Mouse (Mus musculus) limb, embryonic 10.5 days (tissue): Measurements from ENCODE around the gene Rbm45. TPM values are rescaled to one million over a fixed set of nuclear protein-coding genes. Genes with fewer than 3 reads are reported as not detected.

Source experiments
- DNase-seq: peaks from one replicate; pipeline ENCODE4 v3.0.0-alpha.2; 2017; ENCODE audit warnings: low spot score
- H3K27ac ChIP-seq: fragments of 300-500 bp; sonication (generic); 2 replicates; pipeline ENCODE4 v1.5.1; 2016; ENCODE audit warnings: mild to moderate bottlenecking
- H3K27me3 ChIP-seq: fragments of 300-500 bp; sonication (generic); 2 replicates; pipeline ENCODE4 v1.6.1; 2016; ENCODE audit warnings: low read depth, mild to moderate bottlenecking; ENCODE audit not compliant: poor library complexity, severe bottlenecking
- H3K36me3 ChIP-seq: fragments of 300-500 bp; sonication (generic); 2 replicates; pipeline ENCODE4 v1.6.1; 2016; ENCODE audit warnings: mild to moderate bottlenecking, moderate library complexity
- H3K4me1 ChIP-seq: fragments of 300-500 bp; sonication (generic); 2 replicates; pipeline ENCODE4 v1.6.1; 2016
- H3K4me3 ChIP-seq: fragments of 300-500 bp; sonication (generic); 2 replicates; pipeline ENCODE4 v1.5.1; 2016; ENCODE audit warnings: mild to moderate bottlenecking, moderate library complexity
- H3K9me3 ChIP-seq: fragments of 300-500 bp; sonication (generic); replicated peaks from 2 replicates; pipeline ENCODE4 v1.6.1; 2016; ENCODE audit warnings: mild to moderate bottlenecking
- WGBS: fragments of 180-500 bp; shearing (Covaris S2); methylation state at CpG from one replicate; pipeline ENCODE4 v1.1.7; 2016; 5-methylcytosine and 5-hydroxymethylcytosine counted together
- polyA plus RNA-seq: library from polyadenylated mRNA; unstranded; fragments of >200 nt; fragmentation: Nextera tagmentation; extraction: Ambion mirVana; gene quantifications from 2 replicates; pipeline ENCODE4 v1.2.1, GENCODE M21; 2016

The Rbm45 gene
- 13.8 and 14.2 TPM in 2 replicates for polyA plus RNA-seq

GRCm38 (mm10) chr2:76369821-76370655 is at the start of gene Rbm45:
Rbm45 (plus strand) TSS chr2:76369984.
- no peaks in the 10 kb centered on the region for H3K9me3 ChIP-seq
- peak within 1 kb of the TSS; percentile 88 for H3K27ac ChIP-seq
- H3K36me3 ChIP-seq, result peaks cover 31% of the 10 kb centered on the region
- peaks cover 10% of the 10 kb centered on the region for H3K4me1 ChIP-seq
- no peaks in the 10 kb centered on the region for H3K27me3 ChIP-seq
- H3K4me3 ChIP-seq, result peak within 1 kb of the TSS; percentile 97
- DNase-seq, result peak; percentile 91
- WGBS, result under 1% methylated on average over 61 of the region's 61 CpGs

- no peaks in the 10 kb centered on the region for H3K9me3 ChIP-seq
- no peak overlapping the region for H3K4me3 ChIP-seq
- H3K27ac ChIP-seq, result no peak overlapping the region
- no peak for DNase-seq
- no peaks in the 10 kb centered on the region for H3K36me3 ChIP-seq
- WGBS, result 89% methylated on average over 6 of the region's 6 CpGs
- peaks cover 7% of the 10 kb centered on the region; the same call in 1 of the 2 replicates for H3K4me1 ChIP-seq
- no peaks in the 10 kb centered on the region for H3K27me3 ChIP-seq
These were observed 49.4 kb upstream of the Rbm45 start for GRCm38 (mm10) chr2:76320336-76320735.

DNA sequence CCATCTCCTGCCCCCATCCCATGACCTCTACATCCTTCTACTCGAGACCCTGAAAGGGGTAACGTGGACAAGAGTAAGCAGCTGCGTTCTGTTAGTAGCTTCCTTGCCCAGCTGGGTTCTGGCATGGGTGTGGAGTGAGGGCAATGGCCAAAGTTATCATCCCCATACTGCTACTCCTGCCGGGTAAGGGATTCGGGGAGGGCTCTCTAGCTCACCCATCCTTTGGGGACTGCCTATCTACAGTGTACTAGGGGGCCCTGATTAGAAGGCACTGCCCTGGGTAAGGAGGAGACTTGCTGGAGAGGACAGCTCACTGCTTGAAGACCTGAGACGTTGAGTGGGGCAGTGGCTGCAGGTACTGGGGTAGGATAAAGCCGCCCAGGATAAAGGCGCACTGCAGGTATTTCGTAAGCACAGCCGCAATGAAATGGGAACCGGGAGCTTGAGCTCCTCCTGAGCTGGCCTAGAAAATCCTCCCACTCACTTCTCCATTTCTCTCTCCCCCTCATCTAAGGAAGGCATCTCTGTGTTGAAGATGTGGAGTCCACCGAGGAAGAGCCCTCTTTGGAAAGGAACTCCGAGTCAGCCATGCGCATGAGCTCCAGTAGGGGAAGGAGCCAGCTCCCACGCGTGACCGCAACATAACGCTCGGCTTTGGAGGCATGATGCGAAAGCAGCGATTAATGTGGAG is 46.5 kb upstream of the Rbm45 start:
- Histone ChIP-seq H3K4me1 (peaks cover 7% of the 10 kb centered on the region; the same call in 1 of the 2 replicates), H3K27me3 (no peaks in the 10 kb centered on the region), H3K9me3 (no peaks in the 10 kb centered on the region), H3K27ac (no peak overlapping the region), H3K36me3 (no peaks in the 10 kb centered on the region), H3K4me3 (no peak overlapping the region)
- peak; percentile 25 for DNase-seq
- WGBS, result 88% methylated on average over 21 of the region's 21 CpGs

DNA sequence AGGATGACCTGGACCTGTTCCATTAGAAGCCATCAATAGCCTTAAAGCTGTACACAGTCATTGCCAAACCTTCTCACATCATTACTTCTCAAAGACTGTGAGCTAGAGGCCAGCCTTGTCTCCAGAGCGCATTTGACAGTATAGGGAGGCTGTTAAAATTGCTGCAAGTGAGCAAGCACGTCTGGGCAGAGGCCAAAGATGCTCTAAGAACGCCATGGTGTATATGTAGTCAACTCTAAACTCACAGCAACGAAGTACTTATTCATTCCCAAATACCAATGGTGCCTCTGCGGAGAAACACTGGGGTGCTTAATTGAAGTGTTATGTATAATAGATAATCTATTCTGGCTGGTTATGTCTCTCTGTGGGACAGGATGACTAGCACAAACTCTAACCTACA is 45.3 kb upstream of the Rbm45 start:
- no peak for DNase-seq
- H3K4me1 ChIP-seq, result peaks cover 10% of the 10 kb centered on the region; the same call in 1 of the 2 replicates
- no peaks in the 10 kb centered on the region for H3K9me3 ChIP-seq
- H3K36me3 ChIP-seq, result no peaks in the 10 kb centered on the region
- 91% methylated on average over 5 of the region's 5 CpGs for WGBS
- no peak overlapping the region for H3K4me3 ChIP-seq
- no peak overlapping the region for H3K27ac ChIP-seq
- no peaks in the 10 kb centered on the region for H3K27me3 ChIP-seq

DNA sequence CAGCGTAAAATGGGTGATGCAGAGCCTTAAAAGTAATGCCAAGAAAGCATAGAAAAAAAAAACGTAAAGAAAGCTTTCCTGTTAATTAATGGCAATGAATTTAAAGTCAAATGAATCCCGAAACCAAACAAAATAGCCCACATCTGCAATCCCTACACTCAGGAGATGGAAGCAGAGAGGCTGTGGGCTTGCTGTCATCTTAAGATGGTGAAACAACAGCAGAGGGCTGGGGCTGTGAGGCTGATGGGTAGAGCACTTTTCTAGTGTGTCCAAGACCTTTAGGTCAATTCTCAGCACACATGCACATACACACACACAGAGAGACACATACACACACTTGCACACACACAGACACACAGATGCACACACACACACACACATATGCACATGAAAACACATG is 43.6 kb upstream of the Rbm45 start:
- no peak for DNase-seq
- WGBS, result 93% methylated on average over 3 of the region's 3 CpGs
- 0 out of 2 replicates have a peak, but pooled peaks cover 3% of the 10 kb centered on the region for H3K4me1 ChIP-seq

GRCm38 (mm10) chr2:76330081-76330480 is 39.7 kb upstream of the Rbm45 start:
- H3K4me1 ChIP-seq, result peaks cover 11% of the 10 kb centered on the region
- H3K4me3 ChIP-seq, result no peak overlapping the region
- no peak for DNase-seq
- H3K27ac ChIP-seq, result no peak overlapping the region
- no peaks in the 10 kb centered on the region for H3K27me3 ChIP-seq
- WGBS, result 89% methylated on average over 5 of the region's 5 CpGs
- H3K9me3 ChIP-seq, result no peaks in the 10 kb centered on the region
- H3K36me3 ChIP-seq, result no peaks in the 10 kb centered on the region

More for the DNA sequence above, 43.6 kb upstream of the Rbm45 start:
- Histone ChIP-seq H3K9me3 (no peaks in the 10 kb centered on the region), H3K36me3 (no peaks in the 10 kb centered on the region), H3K27ac (no peak overlapping the region), H3K27me3 (no peaks in the 10 kb centered on the region), H3K4me3 (no peak overlapping the region)

- no peak for DNase-seq
- peaks cover 6% of the 10 kb centered on the region for H3K27me3 ChIP-seq
- no peaks in the 10 kb centered on the region for H3K36me3 ChIP-seq
- no peak overlapping the region for H3K27ac ChIP-seq
- WGBS, result 75% methylated on average over 11 of the region's 11 CpGs
- no peak overlapping the region for H3K4me3 ChIP-seq
- H3K9me3 ChIP-seq, result no peaks in the 10 kb centered on the region
- H3K4me1 ChIP-seq, result peaks cover 11% of the 10 kb centered on the region
These were observed 37.5 kb upstream of the Rbm45 start for GRCm38 (mm10) chr2:76332161-76332805.

- no peaks in the 10 kb centered on the region for H3K9me3 ChIP-seq
- H3K27me3 ChIP-seq, result peaks cover 29% of the 10 kb centered on the region
- H3K4me1 ChIP-seq, result peaks cover 19% of the 10 kb centered on the region
- 88% methylated on average over 5 of the region's 5 CpGs for WGBS
- DNase-seq, result no peak
- no peak overlapping the region for H3K4me3 ChIP-seq
- H3K36me3 ChIP-seq, result no peaks in the 10 kb centered on the region
- H3K27ac ChIP-seq, result no peak overlapping the region
These were observed 35.2 kb upstream of the Rbm45 start for GRCm38 (mm10) chr2:76334596-76334995.

DNA sequence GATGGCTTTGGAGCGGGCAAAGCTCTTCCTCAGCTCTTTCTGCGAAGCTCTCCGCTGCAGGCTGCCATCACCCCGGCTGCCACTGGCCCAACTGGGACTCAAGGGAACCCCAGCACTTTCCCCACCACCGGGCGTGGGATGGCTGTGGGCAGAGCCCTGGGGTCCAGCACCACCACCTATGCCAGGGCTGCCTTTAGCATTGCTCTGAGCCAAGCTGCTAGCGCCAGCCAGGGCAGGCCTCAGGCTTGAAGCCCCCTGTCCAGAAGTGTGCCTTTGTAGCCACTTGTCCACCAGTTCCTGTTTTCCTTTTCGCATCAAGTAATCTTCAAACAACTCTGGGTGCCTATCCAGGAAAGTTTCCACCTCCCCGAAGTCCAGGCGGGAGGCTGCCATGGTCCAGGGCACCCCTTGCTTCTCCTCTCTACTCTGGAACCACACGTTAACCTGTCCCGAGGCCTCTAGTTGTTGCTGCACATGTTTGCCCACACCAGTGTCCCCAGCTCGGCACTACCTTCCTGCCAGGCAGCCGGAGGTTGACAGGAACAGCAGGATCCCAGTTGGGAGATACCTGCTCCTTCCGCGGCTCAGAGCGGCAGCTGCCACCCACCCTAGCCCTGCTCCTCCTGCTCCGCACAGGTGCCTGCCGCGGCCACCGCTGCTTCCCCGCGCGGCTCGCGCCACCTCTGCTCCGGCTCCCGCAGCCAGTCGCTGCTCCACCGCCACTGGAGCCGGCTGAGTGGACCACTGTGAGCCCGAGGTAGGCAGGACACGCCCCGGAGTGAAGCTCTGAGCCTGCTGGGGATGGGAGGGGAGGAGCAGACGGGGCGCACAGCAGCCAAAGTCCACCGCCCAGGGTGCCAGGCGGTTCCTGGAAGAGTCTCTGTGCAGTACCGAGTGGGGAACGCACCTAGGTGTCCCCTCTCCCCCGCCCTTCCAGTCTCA is 31.3 kb upstream of the Rbm45 start, which contains the start of gene Pde11a:
Gene Pde11a (minus strand): TSS at position 560 of the 942 bp plus-strand sequence.
- peak within 1 kb of the TSS; percentile 57 for H3K4me3 ChIP-seq
- H3K9me3 ChIP-seq, result no peaks in the 10 kb centered on the region
- WGBS, result 16% methylated on average over 40 of the region's 41 CpGs
- peaks cover 38% of the 10 kb centered on the region for H3K27me3 ChIP-seq
- peak within 1 kb of the TSS; percentile 27; the same call in 1 of the 2 replicates for H3K27ac ChIP-seq
- peak; percentile 66 for DNase-seq
- peaks cover 11% of the 10 kb centered on the region for H3K4me1 ChIP-seq
- no peaks in the 10 kb centered on the region for H3K36me3 ChIP-seq

GRCm38 (mm10) chr2:76342146-76342545 is 27.6 kb upstream of the Rbm45 start:
- 91% methylated on average over 9 of the region's 9 CpGs for WGBS
- DNase-seq, result no peak
- Histone ChIP-seq H3K4me3 (no peak overlapping the region), H3K36me3 (no peaks in the 10 kb centered on the region), H3K27me3 (peaks cover 33% of the 10 kb centered on the region), H3K4me1 (peaks cover 11% of the 10 kb centered on the region), H3K9me3 (no peaks in the 10 kb centered on the region), H3K27ac (no peak overlapping the region)

- DNase-seq, result no peak
- Histone ChIP-seq H3K9me3 (no peaks in the 10 kb centered on the region), H3K36me3 (no peaks in the 10 kb centered on the region), H3K4me3 (no peak overlapping the region), H3K27ac (no peak overlapping the region), H3K4me1 (no peaks in the 10 kb centered on the region), H3K27me3 (no peaks in the 10 kb centered on the region)
- 81% methylated on average over 6 of the region's 6 CpGs for WGBS
These were observed 21.9 kb upstream of the Rbm45 start for GRCm38 (mm10) chr2:76347839-76348238.

DNA sequence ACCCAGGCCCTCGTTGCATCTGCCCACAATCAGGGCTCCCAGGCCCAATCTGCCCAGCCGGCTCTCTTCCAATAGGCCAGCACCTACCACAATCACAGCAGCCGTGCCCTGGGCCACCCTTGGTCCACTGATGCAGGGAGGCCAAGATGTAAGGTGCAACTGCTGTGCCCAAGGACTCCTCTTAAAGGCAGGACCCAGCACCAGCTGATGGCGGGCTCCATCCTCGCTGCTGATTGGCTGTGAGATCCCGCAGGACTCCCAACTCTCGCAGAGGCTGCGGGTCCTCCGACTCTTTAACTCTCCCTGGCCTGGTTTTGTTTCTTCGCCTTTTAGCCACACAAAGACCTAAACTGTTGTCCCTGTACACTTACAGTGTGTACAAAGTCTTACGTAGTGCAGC is 9.6 kb upstream of the Rbm45 start, which contains the start of gene Cyct:
Gene Cyct (minus strand): TSS at position 225 of the 400 bp plus-strand sequence.
- H3K36me3 ChIP-seq, result no peaks in the 10 kb centered on the region
- no peaks in the 10 kb centered on the region for H3K4me1 ChIP-seq
- DNase-seq, result no peak
- H3K27ac ChIP-seq, result no peak within 1 kb of the TSS
- H3K27me3 ChIP-seq, result no peaks in the 10 kb centered on the region
- WGBS, result 89% methylated on average over 11 of the region's 11 CpGs
- H3K9me3 ChIP-seq, result no peaks in the 10 kb centered on the region
- no peak within 1 kb of the TSS for H3K4me3 ChIP-seq
